Mouse (Mus musculus) lung, postnatal 0 days (tissue): ENCODE data around the gene Rragd.

Experiments used
- CTCF ChIP-seq: IDR thresholded peaks from 2 replicates; pipeline ENCODE4 v1.5.1; 2016; ENCODE audit warnings: antibody characterized with exemption, mild to moderate bottlenecking
- EP300 ChIP-seq: IDR thresholded peaks from 2 replicates; pipeline ENCODE4 v1.6.1; 2016; ENCODE audit warnings: antibody characterized with exemption, mild to moderate bottlenecking, control low read depth

GRCm38 (mm10) chr4:33032045-33032444 is 49.2 kb downstream of the Rragd start:
- no peak for TF ChIP-seq CTCF
- TF ChIP-seq EP300: no peak
